Mouse (Mus musculus) spleen, adult 2 months (tissue): ENCODE results near the gene Dctn1.

Source experiments
- CTCF ChIP-seq: fragments of 200-500 bp; IDR thresholded peaks from 2 replicates; pipeline ENCODE4 v1.5.1; 2011; ENCODE audit warnings: mild to moderate bottlenecking, inconsistent platforms; ENCODE audit not compliant: insufficient read depth, insufficient read length, insufficient replicate concordance; ENCODE audit errors: extremely low read depth
- POLR2A ChIP-seq: fragments of 200-500 bp; IDR thresholded peaks from 2 replicates; pipeline ENCODE4 v1.6.1; 2011; ENCODE audit warnings: low read depth, low read length, inconsistent platforms

- TF ChIP-seq CTCF (no peak), POLR2A (no peak)
Measured at GRCm38 (mm10) chr6:83118369-83118768, 47.4 kb upstream of the Dctn1 start.
